Mouse (Mus musculus) thymus, adult 18-20 months (tissue): ENCODE measurements around the gene Bag1.
"Not testable (repeated sequence)": the region's sequence is repeated elsewhere in the genome, so short reads cannot be mapped to it uniquely, and the experiment has no call there.

Experiments
- DNase-seq, 2 experiments: peaks; one replicate each; pipeline ENCODE4 v3.0.0; 2022; ENCODE audit warnings: mixed read lengths in 2 of 2

The Bag1 gene

DNA sequence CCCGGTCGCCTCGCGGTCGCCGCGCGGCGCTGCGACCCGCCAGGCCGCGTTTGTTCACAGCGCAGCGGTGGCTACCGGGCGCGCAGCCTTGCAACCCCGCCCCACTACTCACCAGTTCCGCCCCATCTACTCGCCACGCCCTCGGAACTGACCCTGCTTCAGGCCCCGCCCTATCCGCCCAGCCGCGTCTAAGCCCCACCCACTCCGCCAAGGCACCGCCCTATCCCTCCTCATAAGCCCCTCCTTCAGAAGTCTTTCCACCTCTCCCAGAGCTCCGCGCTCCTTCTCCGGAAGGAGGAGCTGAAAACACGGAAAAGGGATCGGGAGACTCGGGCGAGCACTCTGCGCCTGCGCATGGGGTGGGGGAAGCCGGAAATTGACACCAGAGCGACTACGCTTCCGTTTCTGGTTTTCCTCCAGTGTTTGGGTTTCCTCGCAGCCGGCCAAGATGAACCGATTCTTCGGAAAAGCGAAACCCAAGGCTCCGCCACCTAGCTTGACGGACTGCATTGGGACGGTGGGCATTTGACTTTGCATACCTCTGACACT, at the start of gene Bag1, which contains the start of gene Chmp5:
Gene Bag1 (minus strand): TSS at position 135 of the 549 bp plus-strand sequence.
Gene Chmp5 (plus strand): TSS at position 248 of the 549 bp plus-strand sequence.
- DNase-seq = peak; percentile 97 to 98

DNA sequence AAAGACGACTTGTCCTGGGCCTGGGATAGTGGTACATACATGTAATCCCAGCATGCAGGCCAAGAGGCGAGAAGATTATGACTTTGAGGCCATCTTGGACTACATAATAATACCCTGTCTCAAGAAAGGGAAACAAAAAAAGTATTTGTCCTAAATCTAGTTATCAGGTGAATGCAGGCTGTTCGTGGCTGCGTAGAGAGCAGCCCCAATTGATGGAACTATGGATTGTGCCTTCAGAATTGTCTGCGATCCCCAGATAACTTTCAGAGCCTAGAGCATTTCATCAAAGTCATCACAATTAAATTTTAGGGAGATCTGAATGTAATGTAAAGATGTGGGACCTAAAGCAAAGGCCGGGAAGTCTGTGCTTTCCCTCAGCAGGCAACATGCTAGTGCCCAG, 48.2 kb upstream of the Bag1 start:
- DNase-seq = no peak

DNA sequence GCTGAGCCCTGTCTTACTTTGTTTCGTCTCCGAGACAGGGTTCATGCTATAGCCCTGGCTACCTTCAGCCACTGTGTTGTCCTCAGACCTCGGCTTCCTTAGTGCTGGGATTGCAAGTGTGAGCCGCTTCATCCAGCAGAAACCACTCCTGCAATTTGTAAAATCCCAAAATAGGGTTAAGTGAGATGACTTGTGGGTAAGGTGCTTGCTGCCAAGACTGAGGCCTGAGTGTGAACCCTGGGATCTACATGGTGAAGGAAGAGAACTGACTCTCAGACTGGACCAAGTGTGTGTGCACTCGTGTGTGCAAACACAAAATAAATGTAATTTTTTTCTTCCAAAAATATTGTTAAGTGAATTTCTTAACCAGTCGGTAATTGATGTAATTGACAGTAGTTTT, 41.5 kb upstream of the Bag1 start:
- no peak for DNase-seq

DNA sequence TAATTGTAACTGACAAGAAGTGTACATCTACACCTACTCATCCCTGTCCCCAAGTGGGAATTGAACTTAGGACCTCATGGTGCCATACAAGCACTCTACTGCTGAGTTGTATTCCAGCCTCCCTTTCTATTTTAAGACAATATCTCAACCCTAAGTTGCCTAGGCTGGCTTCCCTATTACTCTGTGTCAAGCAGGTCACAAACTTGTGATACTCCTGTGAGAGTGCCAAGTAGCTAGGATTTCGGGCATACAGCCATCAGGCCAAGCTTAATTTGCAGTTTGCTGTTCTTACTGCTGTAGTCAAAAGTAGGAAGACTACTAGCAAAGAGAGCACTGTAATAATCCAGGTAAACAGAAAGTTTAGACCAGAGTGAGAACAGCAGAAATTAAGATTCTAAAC, 35.6 kb upstream of the Bag1 start:
- no peak for DNase-seq

DNA sequence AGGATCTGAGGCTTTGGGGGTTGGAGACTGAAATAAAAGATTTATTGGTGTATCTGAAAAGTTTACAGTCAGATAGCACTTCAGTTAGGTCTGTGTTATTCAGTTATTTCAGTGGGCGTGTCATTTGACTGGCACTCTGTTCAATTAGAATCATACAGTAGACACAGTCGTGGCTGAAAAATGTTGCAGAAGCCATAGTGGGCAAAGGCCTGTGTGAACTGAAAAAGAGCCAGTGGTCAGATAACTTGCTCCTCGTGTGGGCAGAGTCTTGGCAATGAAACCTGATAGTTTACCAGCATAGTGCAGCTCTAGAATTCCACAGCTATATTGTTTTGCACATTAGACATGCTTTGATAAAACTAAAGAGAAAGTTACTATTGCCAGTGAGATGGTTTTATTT, 34.4 kb upstream of the Bag1 start:
- no peak for DNase-seq

DNA sequence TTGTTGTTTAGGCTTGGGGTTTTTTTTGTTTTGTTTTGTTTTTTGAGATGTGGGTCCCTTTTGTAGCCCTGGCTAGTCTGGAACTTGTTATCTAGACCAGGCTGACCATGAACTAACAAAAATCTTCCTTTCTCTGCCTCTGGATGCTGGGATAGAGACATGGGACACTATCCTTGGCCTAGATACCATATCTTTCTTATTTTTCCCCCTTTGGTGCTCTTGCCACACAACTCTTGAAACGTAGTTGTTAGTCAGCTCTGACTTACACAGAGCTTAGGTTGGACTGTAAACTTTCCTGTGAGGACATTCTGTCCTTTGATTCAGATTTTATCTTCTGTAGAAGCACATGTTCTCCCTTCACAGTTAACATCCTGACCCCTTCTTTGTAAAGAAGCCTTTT, 31.3 kb upstream of the Bag1 start:
- no peak for DNase-seq

DNA sequence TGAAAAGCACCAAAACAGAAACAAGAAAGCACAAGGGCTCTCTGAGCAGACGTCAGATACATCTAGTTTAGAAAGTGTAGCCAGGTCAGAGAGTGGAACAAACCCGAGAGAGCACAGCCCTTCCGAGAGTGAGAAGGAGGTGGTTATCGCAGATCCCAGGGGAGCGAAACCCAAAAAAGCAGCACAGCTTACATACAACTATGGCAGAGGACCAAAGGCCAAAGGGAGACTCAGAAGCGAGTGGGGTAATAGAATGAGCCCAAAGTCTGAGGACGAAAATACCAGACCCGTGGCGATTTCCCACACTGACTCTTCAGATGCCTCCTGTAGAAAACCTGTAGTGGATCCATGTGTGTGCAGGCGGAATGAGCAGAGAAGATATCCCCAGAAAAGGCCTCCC, 28.6 kb upstream of the Bag1 start:
- no peak for DNase-seq

DNA sequence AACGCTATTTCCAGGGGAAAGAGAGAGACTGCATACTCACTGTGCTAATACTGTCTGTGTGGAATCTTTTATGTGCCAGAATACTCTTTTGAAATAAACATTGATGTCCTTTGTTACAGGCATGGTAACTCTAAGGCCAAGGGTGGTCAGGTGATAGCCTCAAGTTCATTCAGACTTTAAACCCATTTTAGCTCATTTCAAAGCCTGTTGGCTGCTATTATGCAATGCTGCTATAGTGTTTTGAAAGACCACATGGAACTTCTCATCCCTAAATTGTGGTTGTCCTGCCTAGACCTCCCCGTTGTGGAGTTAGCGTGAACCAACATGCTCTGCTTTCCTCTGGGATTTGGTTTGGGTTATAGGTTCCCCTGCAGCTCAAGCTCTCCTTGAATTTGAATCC, 27.6 kb upstream of the Bag1 start:
- DNase-seq = no peak

DNA sequence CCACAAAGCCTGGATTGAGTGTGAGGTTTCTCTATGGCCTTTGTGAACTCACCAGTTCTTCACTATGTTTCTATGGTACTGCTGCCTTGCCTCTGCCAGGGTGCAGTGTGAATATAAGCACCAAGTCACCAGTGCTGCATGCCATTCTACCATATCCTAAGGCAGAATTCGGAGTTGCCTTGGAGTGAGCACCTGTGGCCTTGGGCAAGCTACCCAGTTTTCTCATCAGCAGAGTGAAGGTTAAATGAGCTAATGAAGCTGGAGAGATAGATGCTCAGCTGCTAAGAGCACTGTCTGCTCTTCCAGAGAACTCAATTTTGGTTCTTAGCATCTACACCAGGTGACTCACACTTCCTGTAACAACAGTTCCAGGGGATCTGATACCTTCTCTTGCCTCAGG, 25.9 kb upstream of the Bag1 start:
- DNase-seq = no peak

DNA sequence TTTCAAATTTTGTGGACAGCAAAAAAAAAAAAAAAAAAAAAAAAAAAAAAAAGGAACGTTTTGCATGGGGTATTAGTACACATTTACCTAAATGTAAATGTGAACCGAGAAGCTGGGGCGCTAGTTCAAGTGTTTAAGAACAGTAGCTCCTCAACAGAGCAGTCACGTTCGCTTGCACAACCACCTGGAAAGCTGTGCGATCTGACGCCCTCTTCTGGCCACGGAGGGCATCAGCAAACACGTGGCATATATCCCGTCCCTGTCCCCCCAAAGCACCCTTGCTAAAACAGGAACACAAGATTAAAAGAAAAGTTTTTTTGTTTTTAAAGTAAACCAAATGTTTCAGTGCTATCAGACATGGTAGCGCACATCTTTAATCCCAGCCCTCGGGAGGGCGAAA, 23.6 kb upstream of the Bag1 start:
- DNase-seq = peak in 1 of 2 experiments; percentile 22

DNA sequence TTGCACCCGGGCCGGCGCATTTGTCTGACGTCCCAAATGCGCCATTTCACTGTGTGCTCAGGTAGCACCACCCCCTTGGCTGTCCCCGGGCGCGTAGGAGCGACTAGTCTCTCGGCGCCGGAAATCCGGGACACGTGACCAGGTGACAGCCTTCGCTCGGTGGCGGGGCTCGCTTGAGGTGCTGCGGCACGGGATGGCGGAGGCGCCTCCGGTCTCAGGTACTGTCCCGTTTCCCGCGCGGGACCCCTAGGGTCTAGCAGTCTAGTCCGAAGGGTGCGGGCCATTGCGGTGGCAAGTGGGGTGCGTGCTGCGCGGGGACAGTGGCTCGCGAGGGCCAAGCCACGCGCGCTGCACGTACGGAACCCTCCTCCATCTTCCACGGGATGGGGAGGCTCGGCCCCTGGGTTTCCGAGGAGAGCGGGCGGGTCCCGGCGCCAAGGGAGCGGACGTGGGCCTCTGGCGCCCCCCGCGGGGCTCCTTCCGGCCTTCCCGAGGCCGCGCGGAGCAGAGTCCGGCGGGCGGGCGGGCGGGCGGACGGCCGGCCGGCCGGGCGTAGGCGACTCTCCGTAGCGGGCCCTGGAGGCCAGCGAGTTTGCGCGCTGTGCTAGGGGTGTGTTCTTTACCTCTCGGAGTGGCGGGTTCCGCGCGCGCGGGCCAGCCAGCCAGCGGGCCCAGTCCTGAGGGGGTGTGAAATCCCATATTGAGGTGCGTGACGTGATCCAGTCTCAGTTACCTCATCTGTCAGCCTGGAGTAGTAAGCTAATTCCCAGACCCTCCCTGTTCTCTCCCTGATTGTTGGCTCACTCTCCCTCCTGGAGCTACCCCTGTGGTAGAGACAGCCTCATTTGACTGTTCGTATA, 23.0 kb upstream of the Bag1 start, which contains the start of gene Nfx1:
Gene Nfx1 (plus strand): TSS at position 65 of the 860 bp plus-strand sequence.
- peak; percentile 94 for DNase-seq

DNA sequence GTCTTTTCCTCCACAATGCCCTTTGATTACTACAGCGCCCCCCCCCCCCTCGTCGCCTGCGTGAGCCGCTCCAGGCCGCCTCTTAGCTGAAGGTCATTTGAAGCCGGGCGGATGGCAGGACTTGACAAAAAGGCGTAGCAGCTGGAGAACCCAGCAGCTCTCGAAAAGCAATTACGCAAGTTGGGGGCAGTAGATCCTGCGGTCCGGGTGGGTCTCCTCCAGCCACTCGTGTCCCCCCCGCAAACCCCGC, 22.4 kb upstream of the Bag1 start:
- no peak for DNase-seq

DNA sequence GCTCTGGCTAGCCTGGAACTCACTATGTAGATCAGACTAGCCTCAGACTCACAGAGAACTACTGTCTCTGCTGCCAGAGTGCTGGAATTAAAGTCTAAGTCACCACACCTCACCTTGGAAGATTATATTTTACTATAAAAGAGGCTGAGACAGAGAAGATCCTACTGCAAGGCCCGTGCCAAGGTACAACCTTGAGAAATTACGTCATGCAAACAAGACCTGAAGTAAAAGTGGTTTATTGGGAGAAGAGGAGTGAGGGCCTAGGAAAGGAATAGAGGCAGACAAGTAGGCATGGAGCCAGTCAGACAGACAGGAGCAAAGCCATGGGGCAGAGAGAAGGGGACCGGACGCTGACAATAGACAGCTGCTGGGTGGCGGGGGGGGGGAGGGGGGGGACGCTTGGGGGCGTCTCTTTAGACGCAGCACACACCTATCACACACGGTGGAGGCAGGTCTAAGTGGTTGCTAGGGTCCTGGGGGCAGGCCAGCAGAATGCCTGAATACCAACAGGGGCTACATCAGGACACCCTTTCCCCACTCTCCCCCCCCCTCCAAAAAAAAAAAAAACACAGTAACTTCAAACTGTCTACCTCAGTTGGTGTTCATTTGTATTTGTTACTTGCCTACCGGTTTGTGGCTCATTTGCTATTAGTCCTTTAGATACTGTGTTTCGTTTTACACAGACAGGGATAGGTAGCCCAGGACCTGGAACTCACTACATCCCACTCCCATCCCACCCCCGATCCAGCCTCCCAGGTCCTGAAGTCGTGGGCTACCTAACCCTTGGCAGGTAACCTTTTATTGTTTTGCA, 21.9 kb upstream of the Bag1 start:
- DNase-seq = no peak

DNA sequence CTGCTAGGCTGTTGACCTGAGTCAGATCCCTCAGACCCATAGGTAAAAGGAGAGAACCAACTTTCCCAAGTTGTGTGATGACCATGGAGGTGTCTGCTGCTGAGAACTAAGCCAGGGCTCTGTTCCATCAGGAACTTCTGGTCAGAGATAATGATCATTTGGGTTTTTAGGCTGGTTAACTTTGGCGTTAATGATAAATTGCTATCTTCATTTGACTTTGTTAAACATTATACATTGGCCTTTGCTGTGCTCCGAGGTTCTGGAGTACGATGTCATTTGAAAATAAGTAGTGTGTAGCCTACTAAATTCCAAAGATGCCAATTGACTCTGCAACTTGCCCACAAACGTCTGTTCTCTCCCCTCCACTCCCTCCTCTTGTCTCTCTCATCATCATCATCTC, 21.1 kb upstream of the Bag1 start:
- DNase-seq = no peak

DNA sequence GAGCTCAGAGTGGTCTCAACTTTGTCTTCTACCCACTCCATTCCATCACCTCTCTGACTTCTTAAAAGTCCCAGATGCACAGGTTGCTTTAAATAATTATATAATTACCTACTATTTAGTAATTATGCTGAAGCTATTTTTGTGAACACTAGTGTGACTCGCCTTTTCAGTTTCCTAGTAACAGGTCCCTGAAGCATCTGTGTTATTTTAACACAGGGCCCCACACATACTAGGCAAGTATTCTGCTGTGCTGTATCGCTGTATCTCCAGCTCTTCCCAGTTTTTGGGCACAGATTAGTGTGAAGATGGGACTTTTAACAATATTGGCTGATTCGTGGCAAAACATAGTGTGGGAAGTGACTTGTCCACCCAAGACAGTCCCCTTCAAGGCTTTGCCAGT, 15.4 kb upstream of the Bag1 start:
- DNase-seq = no peak

DNA sequence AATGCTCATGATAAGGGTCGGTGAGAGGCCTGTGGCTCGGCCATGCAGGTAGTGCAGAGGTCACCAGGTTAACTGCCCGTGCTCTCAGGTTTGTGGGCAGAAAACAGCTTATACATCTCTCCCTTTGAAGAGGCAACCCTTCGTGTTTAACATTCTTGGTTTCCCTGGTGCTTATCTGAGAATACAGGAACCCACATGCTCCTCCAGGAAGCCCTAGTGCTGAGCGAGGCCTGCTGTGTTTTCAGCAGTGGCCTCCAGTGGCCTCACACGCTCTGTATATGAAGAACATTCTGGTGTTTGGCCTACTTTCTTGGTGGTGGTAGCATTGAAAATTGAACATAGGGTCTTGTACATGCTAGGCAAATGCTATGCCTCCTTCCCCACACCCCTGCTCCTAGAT, 7.8 kb upstream of the Bag1 start:
- no peak for DNase-seq

DNA sequence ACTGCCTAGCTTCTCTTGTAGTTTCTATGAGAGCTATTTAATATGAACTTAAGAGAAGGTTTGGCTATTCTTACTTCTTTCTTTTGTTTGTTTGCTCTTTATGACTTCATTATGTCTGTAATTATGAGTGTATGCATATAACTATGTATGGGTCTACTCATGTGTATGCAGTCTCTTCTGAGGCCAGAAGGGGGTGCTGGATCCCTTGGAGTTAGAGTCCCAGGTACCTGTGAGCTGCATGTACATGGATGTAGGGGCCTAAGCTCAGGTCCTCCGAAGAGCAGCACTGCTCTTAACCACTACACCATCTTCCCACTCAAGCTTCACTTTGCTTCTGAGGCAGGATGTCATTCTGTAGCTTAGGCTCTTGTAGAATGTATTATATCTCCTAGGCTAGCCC, 5.4 kb upstream of the Bag1 start:
- no peak for DNase-seq

DNA sequence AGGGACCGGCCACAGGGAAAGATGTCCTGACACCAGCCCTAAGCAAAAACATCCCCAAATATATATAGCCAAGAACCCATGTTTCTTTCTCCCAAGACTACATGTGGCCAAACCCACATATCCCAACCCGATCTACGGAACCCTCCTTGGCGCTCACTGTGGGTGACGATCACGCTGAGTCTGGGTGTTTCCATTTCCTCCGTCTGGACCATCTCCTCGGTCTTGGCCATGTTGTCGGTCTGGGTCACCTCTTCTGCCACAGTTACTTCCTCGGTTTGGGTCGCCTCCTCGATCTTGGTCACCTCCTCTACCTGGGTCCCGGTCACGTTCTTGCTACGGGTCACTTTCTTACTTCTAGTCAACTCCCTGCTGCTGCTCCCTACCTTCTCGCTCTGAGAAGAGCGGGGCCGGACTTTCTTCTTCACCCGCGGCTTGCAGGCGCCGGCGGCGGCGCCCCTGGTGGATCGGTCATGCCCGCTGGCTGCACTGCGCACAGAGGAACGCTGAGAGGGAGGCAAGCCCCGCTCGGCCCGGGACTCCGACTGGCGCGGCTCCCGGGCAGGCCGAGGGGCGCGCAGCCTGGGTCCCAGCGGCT, 432 bp downstream of the Bag1 start:
- DNase-seq = no peak

DNA sequence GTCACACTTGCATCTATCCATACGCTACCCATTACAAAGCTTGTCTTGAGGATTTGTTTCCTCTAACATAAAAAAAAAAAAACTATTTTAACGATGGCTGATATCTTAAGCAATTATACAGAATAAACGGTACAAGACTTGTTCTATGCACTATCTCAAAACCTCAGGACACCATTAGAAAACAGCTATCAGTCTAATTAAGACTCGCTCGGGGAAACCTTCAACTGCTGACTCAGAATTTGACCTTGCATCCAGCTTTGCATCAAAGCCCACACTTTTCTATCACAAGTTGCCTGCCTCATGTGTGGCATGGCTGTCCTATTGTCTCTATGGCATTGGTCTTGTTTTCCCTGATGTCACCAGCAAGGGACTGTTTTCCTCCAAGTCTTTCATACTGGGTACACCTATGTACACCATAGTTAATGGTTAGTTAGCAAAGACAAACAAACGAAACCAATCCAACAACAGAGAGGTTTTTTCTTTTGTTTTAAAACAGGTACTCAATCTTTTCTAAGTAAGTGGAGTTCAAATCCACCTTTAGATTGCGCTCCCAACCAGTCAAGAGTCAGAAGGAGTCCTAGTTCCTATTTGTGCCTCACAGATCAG, 1.5 kb downstream of the Bag1 start:
- DNase-seq = no peak

DNA sequence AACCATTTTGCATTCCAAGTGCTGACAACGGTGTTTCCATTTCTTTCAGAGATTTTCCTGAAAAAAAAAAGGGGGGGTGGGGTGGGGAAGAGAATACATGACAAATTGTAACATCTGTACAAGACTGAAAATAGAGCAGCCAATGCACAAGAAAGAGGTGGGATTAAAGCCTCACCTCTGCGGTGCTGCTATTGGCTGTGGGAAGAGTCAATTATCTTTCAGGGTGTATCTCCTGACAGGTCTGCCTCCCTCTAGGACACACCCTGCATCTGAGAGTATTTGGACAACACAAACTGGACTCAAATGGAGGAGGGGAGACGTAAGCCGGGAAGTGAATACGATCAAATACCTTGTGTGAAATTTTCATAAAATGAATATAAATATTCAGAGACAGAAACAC, 4.4 kb downstream of the Bag1 start:
- DNase-seq = no peak

DNA sequence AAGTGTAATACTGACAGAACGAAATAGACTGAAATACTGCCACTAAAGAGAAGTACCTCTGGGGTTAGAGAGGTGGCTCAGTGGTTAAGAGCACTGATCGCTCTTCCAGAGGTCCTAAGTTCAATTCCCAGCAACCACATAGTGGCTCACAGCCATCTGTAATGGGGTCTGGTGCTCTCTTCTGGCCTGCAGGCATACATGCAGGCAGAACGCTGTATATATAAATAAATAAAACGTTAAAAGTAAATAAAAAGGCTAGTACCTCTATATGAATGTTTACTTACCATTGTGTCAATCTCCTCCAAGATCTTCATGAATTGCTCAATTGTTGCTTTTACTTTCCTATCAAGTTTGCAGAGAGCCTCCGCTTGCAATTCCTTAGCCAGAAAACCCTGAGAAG, 9.3 kb downstream of the Bag1 start:
- no peak for DNase-seq

DNA sequence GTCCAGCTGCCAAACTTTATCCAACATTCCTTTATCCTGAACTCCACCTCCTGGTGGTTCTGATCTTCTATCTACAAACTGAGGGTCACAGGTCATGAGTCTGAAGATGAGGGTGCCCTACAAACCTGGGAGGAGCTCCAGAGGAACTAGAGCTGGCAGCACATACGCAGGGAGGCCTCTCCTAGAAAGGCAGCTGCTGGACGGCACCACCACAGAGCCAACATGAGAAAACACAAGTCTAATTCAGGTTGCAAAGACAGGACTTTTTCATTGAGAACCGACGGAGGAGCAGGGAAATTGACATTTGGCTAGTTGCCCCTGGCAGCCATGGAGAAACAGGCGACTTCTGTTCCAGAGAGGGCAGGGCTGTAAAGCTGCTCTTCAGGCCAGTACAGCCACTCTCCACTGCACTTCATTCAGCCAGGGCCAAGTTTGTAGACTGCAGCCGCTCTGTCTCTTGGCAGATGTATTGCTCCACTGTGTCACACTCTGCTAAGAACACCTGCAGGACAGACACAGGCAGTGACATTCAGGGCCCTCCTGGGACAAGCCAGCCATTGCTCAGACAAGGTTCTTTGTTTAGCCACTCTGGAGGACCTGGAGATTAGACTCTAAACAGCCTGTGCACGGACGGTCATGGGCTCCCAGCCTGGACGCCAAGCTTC, 11.8 kb downstream of the Bag1 start:
- no peak for DNase-seq

DNA sequence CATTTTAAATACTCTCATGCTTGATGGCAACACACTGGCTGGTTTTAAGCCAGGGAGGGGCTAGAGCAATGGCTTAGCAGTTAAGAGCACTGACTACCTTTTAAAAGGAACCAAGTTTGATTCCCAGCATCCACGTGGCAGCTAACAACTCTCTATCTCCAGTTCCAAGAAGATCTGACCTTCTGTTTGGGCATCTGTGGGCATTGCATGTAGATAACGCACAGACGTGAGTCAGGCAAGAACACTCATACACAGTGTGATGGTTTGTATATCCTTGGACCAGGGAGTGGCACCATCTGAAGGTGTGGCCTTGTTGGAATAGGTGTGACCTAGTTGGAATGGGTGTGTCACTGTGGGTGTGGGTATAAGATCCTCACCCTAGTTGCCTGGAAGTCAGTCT, 13.7 kb downstream of the Bag1 start:
- DNase-seq = not testable (repeated sequence)
